Mouse (Mus musculus) midbrain, postnatal 0 days (tissue): Measurements from ENCODE around the gene Nipa2. TPM values are rescaled to one million over a fixed set of nuclear protein-coding genes. Genes with fewer than 3 reads are reported as not detected.

Experiments
- ATAC-seq: fragments of 200-750 bp; cut with Nextera tagmentation; 2 replicates; pipeline ENCODE4 v1.8.0; 2017; ENCODE audit warnings: moderate number of reproducible peaks, mild to moderate bottlenecking, moderate TSS enrichment, moderate library complexity; ENCODE audit not compliant: low FRiP score
- DNase-seq: peaks from one replicate; pipeline ENCODE4 v3.0.0-alpha.2; 2015; ENCODE audit warnings: low spot score
- H3K27ac ChIP-seq: fragments of 300-500 bp; sonication (generic); 2 replicates; pipeline ENCODE4 v1.5.1; 2014; ENCODE audit warnings: low read depth, mild to moderate bottlenecking, low read length, mixed read lengths
- H3K27me3 ChIP-seq: fragments of 300-500 bp; sonication (generic); 2 replicates; pipeline ENCODE4 v1.6.1; 2014; ENCODE audit warnings: low read length, control low read depth, mixed read lengths; ENCODE audit not compliant: insufficient read depth
- H3K36me3 ChIP-seq: fragments of 300-500 bp; sonication (generic); 2 replicates; pipeline ENCODE4 v1.6.1; 2014; ENCODE audit warnings: low read length, control low read depth, mixed read lengths; ENCODE audit not compliant: insufficient read depth
- H3K4me1 ChIP-seq: fragments of 300-500 bp; sonication (generic); 2 replicates; pipeline ENCODE4 v1.6.1; 2014; ENCODE audit warnings: mild to moderate bottlenecking, control low read depth, antibody characterized with exemption, low read length, mixed read lengths; ENCODE audit not compliant: insufficient read depth
- H3K4me2 ChIP-seq: fragments of 300-500 bp; sonication (generic); 2 replicates; pipeline ENCODE4 v1.6.1; 2014; ENCODE audit warnings: low read depth, mild to moderate bottlenecking, low read length, mixed read lengths; ENCODE audit not compliant: poor library complexity, severe bottlenecking
- H3K4me3 ChIP-seq: fragments of 300-500 bp; sonication (generic); 2 replicates; pipeline ENCODE4 v1.5.1; 2014; ENCODE audit warnings: low read depth, mild to moderate bottlenecking, low read length, moderate library complexity
- H3K9ac ChIP-seq: fragments of 300-500 bp; sonication (generic); replicated peaks from 2 replicates; pipeline ENCODE4 v1.6.1; 2014; ENCODE audit warnings: mild to moderate bottlenecking, low read length, moderate library complexity, mixed read lengths; ENCODE audit not compliant: poor library complexity, severe bottlenecking
- H3K9me3 ChIP-seq: fragments of 300-500 bp; sonication (generic); 2 replicates; pipeline ENCODE4 v1.6.1; 2016; ENCODE audit warnings: low read length, control low read depth
- CTCF ChIP-seq: IDR thresholded peaks from 2 replicates; pipeline ENCODE4 v1.5.1; 2016; ENCODE audit warnings: antibody characterized with exemption, mild to moderate bottlenecking
- WGBS: fragments of 180-500 bp; shearing (Covaris S2); extraction: QIAGEN DNeasy Blood & Tissue Kit; methylation state at CpG from one replicate; pipeline ENCODE4 v1.1.7; 2014; 5-methylcytosine and 5-hydroxymethylcytosine counted together
- polyA plus RNA-seq: library from polyadenylated mRNA; unstranded; fragments of >200 nt; fragmentation: Nextera tagmentation; extraction: Ambion mirVana; gene quantifications from 2 replicates; pipeline ENCODE4 v1.2.1, GENCODE M21; 2015
- total RNA-seq: library from RNA; depleted of rRNA; stranded (reverse); fragments of >200 nt; gene quantifications from 2 replicates; pipeline ENCODE4 v1.2.3, GENCODE M21; 2014; rRNA removed

Nipa2 gene
- total and polyA plus RNA-seq, 2 experiments from 2014 or later = 28.9 to 31.3 TPM

DNA sequence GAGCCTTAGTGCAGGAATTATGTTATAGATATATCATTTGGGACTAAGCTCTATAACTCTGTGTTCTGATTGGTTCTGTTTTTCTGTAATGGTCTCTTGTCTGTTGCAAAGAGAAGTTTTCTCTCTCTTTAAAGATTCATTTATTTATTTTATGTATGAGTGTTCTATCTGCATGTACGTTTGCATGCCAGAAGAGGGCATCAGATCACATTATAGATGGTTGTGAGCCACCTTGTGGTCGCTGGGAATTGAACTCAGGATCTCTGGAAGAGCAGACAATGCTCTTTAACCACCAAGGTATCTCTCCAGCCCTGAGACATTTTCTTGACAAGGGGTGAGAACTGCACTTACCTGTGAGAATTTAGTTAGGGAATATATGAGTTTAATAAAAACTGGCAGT lies 56.8 kb downstream of the Nipa2 start:
- Histone ChIP-seq H3K36me3 (peaks cover 31% of the 10 kb centered on the region), H3K9me3 (no peaks in the 10 kb centered on the region), H3K4me2 (no peak overlapping the region), H3K27me3 (no peaks in the 10 kb centered on the region), H3K4me3 (no peak overlapping the region), H3K4me1 (no peaks in the 10 kb centered on the region), H3K9ac (no peak overlapping the region), H3K27ac (no peak overlapping the region)
- DNase-seq = no peak
- peak; percentile 49 for TF ChIP-seq CTCF
- WGBS = 83% methylated on average over 2 of the region's 2 CpGs
- no peak for ATAC-seq

DNA sequence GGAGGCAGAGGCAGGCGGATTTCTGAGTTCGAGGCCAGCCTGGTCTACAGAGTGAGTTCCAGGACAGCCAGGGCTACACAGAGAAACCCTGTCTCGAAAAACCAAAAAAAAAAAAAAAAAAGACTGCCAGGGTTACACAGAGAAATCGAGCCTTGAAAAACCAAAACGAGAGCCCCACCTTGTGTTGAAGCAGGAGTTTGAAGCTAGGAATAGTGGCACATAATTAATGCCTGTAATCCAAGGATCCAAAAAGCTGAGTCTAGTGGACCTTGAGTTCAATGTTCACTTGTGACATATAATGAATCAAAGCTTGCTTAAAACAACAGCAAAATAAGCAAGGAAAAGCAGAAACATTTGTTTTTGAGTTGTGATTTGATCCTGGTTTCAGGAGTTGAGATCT lies 58.5 kb downstream of the Nipa2 start:
- no peak for ATAC-seq
- no peak for DNase-seq
- Histone ChIP-seq H3K27ac (no peak overlapping the region), H3K9me3 (no peaks in the 10 kb centered on the region), H3K4me2 (no peak overlapping the region), H3K9ac (no peak overlapping the region), H3K27me3 (no peaks in the 10 kb centered on the region), H3K36me3 (peaks cover 37% of the 10 kb centered on the region), H3K4me3 (no peak overlapping the region), H3K4me1 (no peaks in the 10 kb centered on the region)
- WGBS = 89% methylated on average over 4 of the region's 5 CpGs
- 0 out of 2 replicates have a peak, but pooled peaks have one; percentile 21 for TF ChIP-seq CTCF

DNA sequence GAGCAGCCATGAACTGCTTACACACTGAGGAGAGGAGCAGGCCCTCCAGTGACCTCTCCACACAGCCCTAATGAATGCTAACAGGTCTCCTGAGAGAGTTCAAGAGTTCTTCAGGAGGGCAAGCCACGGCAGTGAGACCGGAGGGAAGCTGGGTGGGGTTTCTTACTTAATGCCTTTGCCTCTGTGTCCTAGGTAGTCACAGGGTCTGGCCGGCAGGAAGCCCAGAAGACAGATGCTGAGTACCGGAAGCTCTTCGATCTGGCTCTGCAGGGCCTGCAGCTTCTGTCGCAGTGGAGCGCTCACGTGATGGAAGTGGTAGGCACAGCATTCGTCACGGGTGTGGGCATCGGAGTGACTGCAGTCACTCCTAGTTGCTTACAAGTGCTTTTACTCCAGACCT lies 70.5 kb downstream of the Nipa2 start:
- Histone ChIP-seq H3K27ac (no peak overlapping the region), H3K9ac (no peak overlapping the region), H3K4me2 (no peak overlapping the region), H3K4me3 (no peak overlapping the region), H3K36me3 (peaks cover 42% of the 10 kb centered on the region), H3K4me1 (no peaks in the 10 kb centered on the region), H3K9me3 (no peaks in the 10 kb centered on the region), H3K27me3 (no peaks in the 10 kb centered on the region)
- DNase-seq (no peak), ATAC-seq (no peak)
- no peak for TF ChIP-seq CTCF
- WGBS = 88% methylated on average over 11 of the region's 11 CpGs

DNA sequence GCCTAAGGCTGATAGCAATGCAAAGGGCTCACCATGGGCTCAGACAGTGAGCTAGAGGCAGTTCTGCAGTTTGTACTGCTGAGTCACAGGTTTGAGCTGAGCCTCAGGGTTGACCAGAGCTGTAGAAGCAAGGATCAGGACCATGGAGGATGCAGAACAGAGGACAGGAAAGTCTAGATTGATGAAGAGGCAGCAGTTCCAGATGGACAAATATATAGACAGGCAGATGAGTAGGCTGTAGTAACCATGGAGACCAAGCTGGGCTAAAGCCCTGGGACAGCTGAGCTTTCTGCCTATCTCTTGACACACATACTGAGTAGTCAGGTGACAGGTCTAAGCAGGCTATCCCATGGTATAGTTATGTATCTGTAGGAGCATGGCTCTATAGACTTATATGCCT lies 71.5 kb downstream of the Nipa2 start:
- Histone ChIP-seq H3K36me3 (peaks cover 34% of the 10 kb centered on the region), H3K4me3 (no peak overlapping the region), H3K4me2 (no peak overlapping the region), H3K27me3 (no peaks in the 10 kb centered on the region), H3K9me3 (no peaks in the 10 kb centered on the region), H3K27ac (no peak overlapping the region), H3K9ac (no peak overlapping the region), H3K4me1 (no peaks in the 10 kb centered on the region)
- DNase-seq (no peak), ATAC-seq (no peak)
- TF ChIP-seq CTCF = no peak

GRCm38 (mm10) chr7:55889996-55890395 lies 72.3 kb downstream of the Nipa2 start:
- Histone ChIP-seq H3K27me3 (no peaks in the 10 kb centered on the region), H3K4me3 (no peak overlapping the region), H3K9me3 (no peaks in the 10 kb centered on the region), H3K4me1 (no peaks in the 10 kb centered on the region), H3K27ac (no peak overlapping the region), H3K4me2 (no peak overlapping the region), H3K9ac (no peak overlapping the region), H3K36me3 (peaks cover 31% of the 10 kb centered on the region)
- ATAC-seq (no peak), DNase-seq (no peak)
- no peak for TF ChIP-seq CTCF
- 91% methylated on average over 4 of the region's 4 CpGs for WGBS

DNA sequence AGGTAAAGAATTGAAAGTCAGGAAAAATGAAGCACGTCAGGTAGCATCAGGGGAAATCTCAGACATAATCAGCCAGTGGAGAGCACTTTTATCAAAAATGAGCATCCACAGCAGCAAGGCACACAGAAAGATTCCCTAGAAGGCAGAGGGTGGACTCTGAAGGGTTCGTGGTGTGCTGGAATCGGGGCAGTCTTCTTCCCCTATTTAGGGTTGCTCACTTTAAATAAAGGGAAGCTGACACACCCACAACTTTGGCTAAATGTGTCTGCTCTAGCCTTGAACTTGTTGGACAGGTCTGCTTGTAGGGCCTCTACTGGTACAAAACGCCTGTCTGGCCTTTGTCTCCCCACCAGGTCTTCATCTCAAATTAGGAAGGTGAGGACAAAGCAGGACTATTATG lies 73.7 kb downstream of the Nipa2 start:
- H3K9me3 ChIP-seq = no peaks in the 10 kb centered on the region
- no peak overlapping the region for H3K27ac ChIP-seq
- DNase-seq = no peak
- H3K9ac ChIP-seq = no peak overlapping the region
- no peak for TF ChIP-seq CTCF
- H3K4me1 ChIP-seq = no peaks in the 10 kb centered on the region
- peaks cover 30% of the 10 kb centered on the region for H3K36me3 ChIP-seq
- H3K27me3 ChIP-seq = no peaks in the 10 kb centered on the region
- WGBS = 92% methylated on average over 4 of the region's 4 CpGs
- no peak for ATAC-seq
- no peak overlapping the region for H3K4me2 ChIP-seq
- no peak overlapping the region for H3K4me3 ChIP-seq

Other genes with a start within 250 kb of the Nipa2 start
- gene Siglech, start 194.3 kb downstream of the Nipa2 start, total RNA-seq = 2.2 and 4.4 TPM in 2 replicates
- 4.1 and 4.5 TPM in 2 replicates for gene Siglech, start 194.3 kb downstream of the Nipa2 start, polyA plus RNA-seq
- 17.8 and 27.3 TPM in 2 replicates for gene Tubgcp5, start 168.3 kb downstream of the Nipa2 start, total RNA-seq
- gene Tubgcp5, start 168.3 kb downstream of the Nipa2 start, polyA plus RNA-seq = 21.5 and 21.6 TPM in 2 replicates
- gene Cyfip1, start 120.7 kb downstream of the Nipa2 start, total RNA-seq = 41.4 and 49.5 TPM in 2 replicates
- gene Cyfip1, start 120.7 kb downstream of the Nipa2 start, polyA plus RNA-seq = 31.4 and 33.1 TPM in 2 replicates
- 48.1 and 48.9 TPM in 2 replicates for gene Nipa1, start 57.5 kb upstream of the Nipa2 start, total RNA-seq
- 30.3 and 31.7 TPM in 2 replicates for gene Nipa1, start 57.5 kb upstream of the Nipa2 start, polyA plus RNA-seq
- gene Herc2, start 87.7 kb upstream of the Nipa2 start, total RNA-seq = 89.2 and 108 TPM in 2 replicates
- gene Herc2, start 87.7 kb upstream of the Nipa2 start, polyA plus RNA-seq = 37.6 and 47.8 TPM in 2 replicates